Mouse (Mus musculus): ENCODE measurements around the gene Eya2. TPM values are rescaled to one million over a fixed set of nuclear protein-coding genes. Genes with fewer than 3 reads are reported as not detected.

The Eya2 gene
- total RNA-seq, 2 experiments from 2014 or later = 1.8 to 2.5 TPM

- intact Hi-C loops (cut with DNase I) = loop anchor here (5.0 kb wide), 1 partner anchor 166 kb away; no protein-coding TSS in a partner anchor
- peak; percentile 41 to 61 for DNase-seq
Observed at GRCm38 (mm10) chr2:165692944-165693660, 98.3 kb downstream of the Eya2 start.

- intact Hi-C loops (cut with DNase I) = loop anchor here (5.0 kb wide), 1 partner anchor 167 kb away; no protein-coding TSS in a partner anchor
- DNase-seq = no peak
Observed at GRCm38 (mm10) chr2:165694767-165695166, 99.9 kb downstream of the Eya2 start.

- DNase-seq = no peak
- intact Hi-C loops (cut with DNase I) = no loop called here
Observed at GRCm38 (mm10) chr2:165700252-165700908, 105.5 kb downstream of the Eya2 start.

- DNase-seq = peak in 1 of 2 experiments; percentile 9
- intact Hi-C loops (cut with DNase I) = no loop called here
Observed at GRCm38 (mm10) chr2:165703033-165703805, 108.4 kb downstream of the Eya2 start.

DNA sequence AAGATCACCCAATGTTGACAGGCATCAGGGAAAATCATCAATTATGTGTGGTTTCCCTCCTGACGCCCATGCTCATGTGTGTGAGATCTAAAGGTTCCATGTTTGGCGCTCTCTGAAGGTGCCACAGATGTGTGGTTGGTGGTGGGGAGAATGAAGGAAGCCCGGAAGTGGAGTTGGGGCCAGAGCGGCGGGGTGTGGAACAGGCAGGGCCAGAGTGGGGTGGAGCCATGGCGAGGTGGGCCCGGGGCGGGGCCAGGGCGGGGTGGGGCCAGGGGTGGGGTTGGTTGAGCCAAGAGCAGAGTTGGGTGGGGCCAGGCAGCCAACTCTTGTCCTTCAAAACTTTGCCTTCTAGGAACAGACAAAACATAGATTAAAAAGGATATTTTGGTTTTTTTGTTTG lies 113.4 kb downstream of the Eya2 start:
- intact Hi-C loops (cut with DNase I) = no loop called here
- no peak for DNase-seq

GRCm38 (mm10) chr2:165716688-165717087 lies 121.9 kb downstream of the Eya2 start:
- intact Hi-C loops (cut with DNase I) = no loop called here
- DNase-seq = no peak

DNA sequence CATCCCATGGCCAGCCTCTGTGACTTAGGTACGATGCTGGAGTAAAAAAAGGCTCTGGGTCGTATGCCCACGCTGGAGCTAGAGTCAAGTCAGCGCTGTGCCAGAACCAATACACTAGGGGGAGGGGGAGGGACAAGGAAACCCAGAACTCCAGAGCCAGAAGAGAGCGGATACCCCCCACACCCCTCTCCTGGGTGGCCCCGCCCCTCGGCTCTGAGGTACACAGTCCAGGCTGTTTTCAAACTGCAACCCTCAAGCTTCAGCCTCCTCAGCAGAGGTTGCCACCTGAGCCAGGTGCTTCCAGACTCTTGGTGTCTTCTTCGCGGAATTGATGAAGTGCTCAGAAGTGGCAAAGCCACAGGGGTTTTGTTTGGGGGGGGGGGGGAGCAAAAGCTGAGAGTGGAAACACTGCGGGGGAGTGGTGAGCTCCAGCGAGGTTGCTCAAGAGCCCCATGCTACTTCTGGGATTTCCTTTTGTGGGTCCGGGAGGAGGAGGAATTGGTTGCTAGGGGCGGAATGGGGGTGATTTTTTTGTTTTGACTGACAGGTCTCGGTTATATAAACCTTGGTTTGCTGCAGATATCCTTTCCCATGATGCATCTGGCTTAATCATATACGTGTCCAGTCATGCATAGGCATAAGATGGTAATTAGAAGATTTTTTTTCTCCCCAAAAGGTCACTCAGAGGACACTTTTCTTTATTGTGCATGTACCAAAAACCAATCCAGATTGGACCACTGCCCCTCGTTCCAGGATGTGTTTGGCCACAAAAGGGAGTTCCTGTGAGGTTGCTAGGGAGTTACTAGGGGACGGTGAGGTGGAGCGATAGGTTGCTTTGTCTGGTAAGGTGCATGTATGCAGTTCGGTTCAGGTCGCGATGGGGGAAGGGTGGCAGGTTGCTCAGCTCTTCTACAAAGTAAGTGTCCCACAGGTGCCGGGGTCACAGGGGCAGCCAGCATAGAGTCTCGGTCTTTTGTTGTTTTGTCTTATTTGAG lies 122.6 kb downstream of the Eya2 start:
- no peak for DNase-seq
- intact Hi-C loops (cut with DNase I) = no loop called here

DNA sequence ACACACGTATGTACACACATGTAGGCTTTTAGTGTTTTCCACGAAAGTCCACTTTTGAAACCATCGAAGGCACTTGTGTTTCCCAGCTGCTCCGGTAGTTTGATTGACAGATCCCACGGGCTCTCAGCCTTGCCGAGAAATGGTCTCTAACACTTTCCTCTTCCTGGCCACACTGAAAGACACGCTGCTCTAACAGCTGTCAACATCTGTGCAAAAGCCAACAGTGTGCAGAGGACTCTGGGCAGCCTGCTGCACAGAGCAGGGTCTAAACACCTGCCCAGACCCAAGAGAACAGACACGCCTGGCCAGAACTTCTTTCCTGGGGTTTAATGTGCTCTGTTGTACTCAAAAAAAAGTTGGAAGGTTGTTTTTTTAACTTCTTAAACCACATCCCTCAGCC lies 124.5 kb downstream of the Eya2 start:
- intact Hi-C loops (cut with DNase I) = no loop called here
- peak; percentile 27 to 35 for DNase-seq

GRCm38 (mm10) chr2:165721941-165722340 lies 127.1 kb downstream of the Eya2 start:
- no peak for DNase-seq
- intact Hi-C loops (cut with DNase I) = no loop called here

GRCm38 (mm10) chr2:165732552-165733238 lies 137.9 kb downstream of the Eya2 start:
- DNase-seq = no peak
- intact Hi-C loops (cut with DNase I) = no loop called here

DNA sequence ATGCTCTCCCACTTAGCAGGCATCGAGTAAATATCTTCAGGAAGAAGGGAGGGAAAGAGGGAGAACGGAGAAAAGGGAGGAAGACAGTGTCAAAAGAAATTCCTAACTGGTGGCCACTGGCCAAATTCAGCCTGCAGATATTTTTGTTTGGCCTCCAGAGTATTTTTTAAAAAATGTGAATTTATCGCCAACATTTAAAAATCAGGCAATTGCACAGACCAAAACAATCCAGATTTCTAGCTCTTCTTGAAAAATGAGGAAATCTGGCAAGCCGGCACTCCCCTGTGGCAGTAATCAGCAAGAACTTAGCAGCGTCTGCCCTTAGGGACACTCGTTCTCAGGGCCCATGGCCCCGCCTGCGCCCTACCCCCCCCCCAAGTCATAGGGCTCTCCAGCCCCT lies 138.9 kb downstream of the Eya2 start:
- DNase-seq = peak; percentile 47 to 50
- intact Hi-C loops (cut with DNase I) = no loop called here

GRCm38 (mm10) chr2:165736297-165736696 lies 141.5 kb downstream of the Eya2 start:
- intact Hi-C loops (cut with DNase I) = no loop called here
- DNase-seq = no peak

DNA sequence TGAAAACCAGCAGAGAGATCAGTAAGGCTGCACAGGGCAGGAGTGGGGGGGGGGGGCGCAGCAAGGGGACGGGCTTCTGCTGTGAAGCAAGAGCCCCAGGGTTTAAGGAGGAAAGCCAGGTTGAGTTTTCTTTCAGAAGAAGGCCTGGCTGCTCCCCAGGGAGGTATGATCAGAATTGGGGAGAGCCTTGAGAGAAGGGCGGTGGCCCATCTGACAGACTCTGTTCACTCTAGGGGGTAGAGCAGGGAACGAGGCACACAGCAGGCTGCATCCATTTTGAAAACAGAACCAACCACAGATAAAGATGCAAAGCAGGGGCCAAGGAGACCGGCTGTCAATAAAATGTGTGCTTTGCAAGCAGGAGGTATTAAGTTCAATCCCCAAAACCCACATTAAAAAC lies 145.5 kb downstream of the Eya2 start:
- DNase-seq = no peak
- intact Hi-C loops (cut with DNase I) = no loop called here

- intact Hi-C loops (cut with DNase I) = no loop called here
- no peak for DNase-seq
Observed at GRCm38 (mm10) chr2:165740982-165741381, 146.2 kb downstream of the Eya2 start.

- intact Hi-C loops (cut with DNase I) = no loop called here
- DNase-seq = no peak
Observed at GRCm38 (mm10) chr2:165741526-165742050, 146.8 kb downstream of the Eya2 start.

DNA sequence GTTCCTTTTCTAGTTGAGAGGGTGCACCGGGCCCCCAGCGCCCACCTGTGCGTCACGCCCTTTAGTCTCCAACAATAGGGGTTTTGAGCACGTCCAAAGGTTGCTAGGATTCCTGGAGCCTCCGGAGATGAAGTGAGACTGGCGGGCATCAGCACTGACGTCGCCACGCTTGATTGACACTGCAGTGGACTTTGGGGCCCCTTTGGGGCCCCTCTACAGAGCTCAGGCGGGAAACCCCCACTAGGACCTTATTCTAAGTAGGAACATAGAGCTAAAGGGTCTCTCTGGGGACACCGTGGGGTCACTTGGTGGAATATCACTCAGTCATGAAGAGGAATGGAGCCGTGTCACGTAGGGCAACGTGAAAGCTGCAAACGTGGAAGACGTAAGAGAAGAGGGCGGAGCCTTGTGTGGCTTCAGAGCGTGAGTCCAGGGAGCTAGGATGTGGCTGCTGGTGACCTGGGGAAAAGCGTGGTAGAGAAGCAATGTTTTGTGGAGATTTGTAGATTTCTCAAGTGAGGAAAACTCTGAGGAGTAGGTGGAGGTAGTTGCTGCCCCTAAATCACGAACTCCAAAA lies 147.5 kb downstream of the Eya2 start:
- intact Hi-C loops (cut with DNase I) = no loop called here

GRCm38 (mm10) chr2:165745306-165746098 lies 150.7 kb downstream of the Eya2 start:
- intact Hi-C loops (cut with DNase I) = loop anchor here (2.0 kb wide), 1 partner anchor 57 kb away; no protein-coding TSS in a partner anchor

More for the DNA sequence above, 147.5 kb downstream of the Eya2 start:
- DNase-seq = no peak

DNA sequence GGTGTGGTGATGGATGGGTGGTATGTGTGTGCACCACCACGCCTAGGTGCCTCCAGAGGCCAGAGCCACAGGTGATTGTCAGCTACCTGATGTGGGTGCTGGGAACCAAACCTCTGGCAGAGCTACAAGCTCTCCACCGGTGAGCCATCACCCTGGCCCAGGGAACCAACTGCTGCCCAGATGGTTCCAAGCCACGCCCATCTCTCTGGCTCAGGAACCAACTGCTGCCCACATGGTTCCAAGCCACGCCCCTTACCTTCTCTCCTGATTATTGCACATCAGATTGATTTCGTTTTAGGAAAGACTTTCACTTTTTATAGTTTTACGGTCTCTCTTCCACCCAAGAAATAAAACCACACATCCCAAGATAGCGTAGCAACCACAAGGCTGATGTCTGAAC lies 153.1 kb downstream of the Eya2 start:
- no peak for DNase-seq
- intact Hi-C loops (cut with DNase I) = loop anchor here (2.0 kb wide), 1 partner anchor 59 kb away; no protein-coding TSS in a partner anchor

More at GRCm38 (mm10) chr2:165745306-165746098, 150.7 kb downstream of the Eya2 start:
- no peak for DNase-seq

Measured in heart, postnatal 14 days (tissue).